Mouse (Mus musculus): ENCODE measurements around the gene Wnt7b. TPM values are rescaled to one million over a fixed set of nuclear protein-coding genes. Genes with fewer than 3 reads are reported as not detected.

Wnt7b gene
- polyA plus RNA-seq, 1 experiment from 2014 or later, result 85.1 TPM

DNA sequence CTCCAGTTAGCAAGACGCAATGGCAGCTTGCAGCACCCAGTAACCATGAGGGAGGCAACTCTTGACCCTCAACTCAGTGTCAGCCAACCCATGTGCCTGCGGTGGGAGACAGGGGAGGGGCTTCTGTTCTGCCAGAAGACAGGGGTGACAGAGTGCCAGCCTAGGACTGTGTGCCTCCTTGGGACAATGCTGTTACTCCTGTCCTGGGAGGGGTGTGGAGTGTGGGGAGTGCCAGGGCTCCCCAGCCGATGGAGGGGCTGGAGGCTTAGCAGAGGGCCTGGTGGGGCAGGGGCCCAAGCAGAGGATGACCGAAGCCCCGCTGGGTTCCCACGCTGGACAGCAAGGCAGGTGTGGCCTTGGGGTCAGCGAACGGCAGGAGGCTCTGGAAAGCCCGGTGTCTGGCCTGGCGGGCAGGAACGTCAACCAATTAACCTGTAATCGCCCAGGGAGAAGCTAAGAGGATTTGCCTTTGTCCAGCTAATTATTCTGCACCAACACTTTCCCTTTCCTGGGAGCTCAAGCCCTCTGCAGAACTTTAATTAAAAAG, 57.8 kb downstream of the Wnt7b start:
- Histone ChIP-seq H3K27me3 (ENCODE audit: control insufficient read depth, insufficient read depth, low read length) (no peaks in the 10 kb centered on the region), H3K4me1 (ENCODE audit: control insufficient read depth, insufficient read depth, low read length) (peaks cover 11% of the 10 kb centered on the region; the same call in 1 of the 2 replicates), H3K36me3 (ENCODE audit: control insufficient read depth, insufficient read depth, low read length) (no peaks in the 10 kb centered on the region), H3K27ac (ENCODE audit: low read depth, low read length) (no peak overlapping the region), H3K4me2 (ENCODE audit: low read depth) (no peak overlapping the region), H3K9me3 (ENCODE audit: control insufficient read depth, low read length) (no peaks in the 10 kb centered on the region), H3K4me3 (ENCODE audit: low read depth, low read length) (no peak overlapping the region), H3K9ac (ENCODE audit: low read length) (no peak overlapping the region)
- WGBS, result 18% methylated on average over 12 of the region's 12 CpGs
- DNase-seq (ENCODE audit: low spot score) (no peak), ATAC-seq (ENCODE audit: insufficient read depth, low FRiP score, low TSS enrichment) (peak; percentile 38; the same call in 1 of the 2 replicates)

DNA sequence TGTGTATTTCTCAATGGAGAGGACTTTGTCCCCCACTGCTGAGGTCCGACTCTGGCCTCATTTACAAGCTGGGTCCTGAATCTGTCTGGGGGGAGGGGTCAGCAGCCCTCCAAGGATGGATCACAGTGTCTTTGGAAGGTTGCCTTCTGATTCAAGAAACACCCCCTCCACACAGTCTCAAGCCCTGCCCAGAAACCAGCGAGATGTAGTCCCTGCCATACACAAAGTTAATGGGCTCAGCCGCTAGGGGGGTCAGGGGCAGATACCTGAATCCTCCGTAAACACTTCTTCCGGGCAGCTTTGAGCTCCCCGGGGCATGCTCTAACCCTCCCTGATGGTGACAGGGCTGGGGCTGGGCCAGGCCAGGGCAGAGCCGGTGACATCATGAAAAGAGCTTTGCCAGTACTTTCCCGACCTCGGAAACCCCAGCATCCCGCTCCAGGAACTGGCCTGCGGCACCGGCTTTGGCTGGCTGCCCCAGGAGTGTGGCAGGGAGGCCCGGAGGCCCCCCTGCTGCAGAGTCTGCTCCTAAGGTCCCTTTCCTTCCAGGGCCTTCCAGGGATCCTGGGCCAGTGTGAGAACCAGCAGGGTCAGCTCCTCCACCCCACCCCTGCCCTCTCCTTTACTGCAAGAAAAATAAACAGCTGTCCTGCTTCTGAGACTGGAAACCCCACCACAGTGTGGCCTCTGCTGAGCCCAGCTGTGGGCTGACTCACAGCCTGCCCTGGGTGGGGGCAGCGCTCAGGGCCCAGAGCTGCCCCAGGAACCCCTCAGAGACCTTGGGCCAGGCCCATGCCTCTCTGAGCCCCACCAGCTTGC, 58.9 kb downstream of the Wnt7b start:
- Histone ChIP-seq H3K9ac (ENCODE audit: low read length) (no peak overlapping the region), H3K27ac (ENCODE audit: low read depth, low read length) (no peak overlapping the region), H3K4me3 (ENCODE audit: low read depth, low read length) (no peak overlapping the region), H3K4me1 (ENCODE audit: control insufficient read depth, insufficient read depth, low read length) (peaks cover 11% of the 10 kb centered on the region; the same call in 1 of the 2 replicates), H3K36me3 (ENCODE audit: control insufficient read depth, insufficient read depth, low read length) (no peaks in the 10 kb centered on the region), H3K4me2 (ENCODE audit: low read depth) (no peak overlapping the region), H3K9me3 (ENCODE audit: control insufficient read depth, low read length) (no peaks in the 10 kb centered on the region), H3K27me3 (ENCODE audit: control insufficient read depth, insufficient read depth, low read length) (no peaks in the 10 kb centered on the region)
- 19% methylated on average over 14 of the region's 14 CpGs for WGBS
- DNase-seq (ENCODE audit: low spot score), result no peak
- ATAC-seq (ENCODE audit: insufficient read depth, low FRiP score, low TSS enrichment), result no peak

DNA sequence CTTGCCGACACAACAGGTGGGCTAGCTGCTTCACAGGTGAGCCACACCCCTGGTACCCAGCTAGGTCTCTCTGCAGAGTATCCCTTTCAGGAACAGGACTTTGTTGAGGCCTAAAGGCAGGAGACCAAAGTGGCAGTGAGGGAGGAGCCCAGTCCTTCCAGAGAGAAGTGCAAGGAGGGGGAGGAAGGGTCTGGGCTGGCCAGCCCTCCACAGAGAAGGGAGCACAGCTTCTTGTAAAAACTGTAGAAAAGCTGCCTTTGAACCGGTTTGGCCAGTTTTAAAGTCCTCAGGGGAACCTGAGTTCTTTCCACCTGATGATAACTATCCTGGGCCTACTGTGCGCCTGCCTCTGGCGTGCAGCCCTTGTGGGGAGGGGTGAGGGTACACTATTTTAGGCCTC, 62.8 kb downstream of the Wnt7b start:
- H3K4me1 ChIP-seq (ENCODE audit: control insufficient read depth, insufficient read depth, low read length), result peaks cover 7% of the 10 kb centered on the region; the same call in 1 of the 2 replicates
- no peaks in the 10 kb centered on the region for H3K27me3 ChIP-seq (ENCODE audit: control insufficient read depth, insufficient read depth, low read length)
- H3K4me2 ChIP-seq (ENCODE audit: low read depth), result no peak overlapping the region
- ATAC-seq (ENCODE audit: insufficient read depth, low FRiP score, low TSS enrichment) (no peak), DNase-seq (ENCODE audit: low spot score) (no peak)
- H3K9ac ChIP-seq (ENCODE audit: low read length), result no peak overlapping the region
- WGBS, result 63% methylated on average over 4 of the region's 4 CpGs
- no peak overlapping the region for H3K27ac ChIP-seq (ENCODE audit: low read depth, low read length)
- H3K4me3 ChIP-seq (ENCODE audit: low read depth, low read length), result no peak overlapping the region
- H3K36me3 ChIP-seq (ENCODE audit: control insufficient read depth, insufficient read depth, low read length), result no peaks in the 10 kb centered on the region
- H3K9me3 ChIP-seq (ENCODE audit: control insufficient read depth, low read length), result no peaks in the 10 kb centered on the region

DNA sequence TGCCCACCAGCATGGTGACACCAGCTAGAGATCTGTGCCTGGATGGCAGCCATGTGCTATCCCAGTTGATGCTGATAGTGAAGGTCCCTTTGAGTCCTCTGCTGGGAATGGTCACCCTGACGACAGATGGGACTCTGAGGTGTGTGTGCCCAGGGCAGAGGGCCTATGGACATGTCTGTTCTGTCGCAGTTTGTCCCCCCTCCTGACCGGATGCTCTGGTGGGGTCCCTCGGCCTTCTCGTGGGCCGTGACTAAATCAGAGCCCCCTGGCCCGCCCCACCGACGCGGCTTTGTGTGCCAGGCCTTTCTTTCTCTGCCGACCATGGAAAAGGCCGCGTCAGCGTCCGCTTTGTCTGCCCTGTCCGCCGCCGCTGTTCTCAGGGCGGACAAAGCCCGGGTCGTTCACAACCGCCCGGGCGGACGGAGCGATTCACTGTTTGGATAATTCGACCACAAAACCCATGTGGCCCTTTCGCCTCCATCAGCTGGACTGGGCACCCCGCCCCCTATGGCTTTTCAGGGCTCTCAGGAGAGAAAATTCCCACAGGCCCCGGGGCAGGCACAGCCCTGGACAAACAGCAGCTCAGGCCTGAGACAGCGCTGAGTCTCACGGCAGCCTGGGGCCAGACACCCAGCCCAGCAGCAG, 74.8 kb downstream of the Wnt7b start:
- Histone ChIP-seq H3K27me3 (ENCODE audit: control insufficient read depth, insufficient read depth, low read length) (no peaks in the 10 kb centered on the region), H3K4me2 (ENCODE audit: low read depth) (no peak overlapping the region), H3K27ac (ENCODE audit: low read depth, low read length) (peak overlapping the region; percentile 86), H3K9ac (ENCODE audit: low read length) (peak overlapping the region; percentile 59), H3K4me3 (ENCODE audit: low read depth, low read length) (no peak overlapping the region), H3K9me3 (ENCODE audit: control insufficient read depth, low read length) (no peaks in the 10 kb centered on the region), H3K36me3 (ENCODE audit: control insufficient read depth, insufficient read depth, low read length) (no peaks in the 10 kb centered on the region), H3K4me1 (ENCODE audit: control insufficient read depth, insufficient read depth, low read length) (peaks cover 25% of the 10 kb centered on the region)
- DNase-seq (ENCODE audit: low spot score), result peak; percentile 82
- 35% methylated on average over 32 of the region's 32 CpGs for WGBS
- peak; percentile 77 for ATAC-seq (ENCODE audit: insufficient read depth, low FRiP score, low TSS enrichment)

DNA sequence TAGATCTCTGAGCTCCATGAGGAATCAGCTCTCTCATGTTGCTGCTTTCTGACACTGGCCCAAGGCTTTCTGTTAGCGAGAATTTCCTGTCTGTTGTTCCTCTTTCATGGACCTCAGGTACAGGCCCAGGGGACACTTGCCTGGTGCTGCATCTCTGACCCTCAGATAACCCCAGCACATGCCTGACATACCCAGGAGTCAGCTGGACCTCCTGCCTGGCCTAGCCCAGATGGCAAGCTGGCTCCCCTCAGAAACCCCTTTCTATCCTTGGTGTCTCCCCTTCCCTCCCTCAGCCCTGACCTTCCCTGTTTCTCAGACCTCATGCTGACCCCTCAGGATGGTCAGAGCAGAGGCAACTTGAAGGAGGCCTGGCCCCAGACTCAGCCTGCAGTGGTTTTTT, 75.6 kb downstream of the Wnt7b start:
- Histone ChIP-seq H3K4me2 (ENCODE audit: low read depth) (no peak overlapping the region), H3K4me1 (ENCODE audit: control insufficient read depth, insufficient read depth, low read length) (peaks cover 25% of the 10 kb centered on the region), H3K9me3 (ENCODE audit: control insufficient read depth, low read length) (no peaks in the 10 kb centered on the region), H3K27me3 (ENCODE audit: control insufficient read depth, insufficient read depth, low read length) (no peaks in the 10 kb centered on the region), H3K36me3 (ENCODE audit: control insufficient read depth, insufficient read depth, low read length) (no peaks in the 10 kb centered on the region), H3K27ac (ENCODE audit: low read depth, low read length) (peak overlapping the region; percentile 86), H3K4me3 (ENCODE audit: low read depth, low read length) (no peak overlapping the region), H3K9ac (ENCODE audit: low read length) (0 out of 2 replicates have a peak overlapping the region, but pooled peaks have one; percentile 24)
- DNase-seq (ENCODE audit: low spot score) (no peak), ATAC-seq (ENCODE audit: insufficient read depth, low FRiP score, low TSS enrichment) (no peak)
- 68% methylated on average over 1 of the region's 1 CpGs for WGBS

DNA sequence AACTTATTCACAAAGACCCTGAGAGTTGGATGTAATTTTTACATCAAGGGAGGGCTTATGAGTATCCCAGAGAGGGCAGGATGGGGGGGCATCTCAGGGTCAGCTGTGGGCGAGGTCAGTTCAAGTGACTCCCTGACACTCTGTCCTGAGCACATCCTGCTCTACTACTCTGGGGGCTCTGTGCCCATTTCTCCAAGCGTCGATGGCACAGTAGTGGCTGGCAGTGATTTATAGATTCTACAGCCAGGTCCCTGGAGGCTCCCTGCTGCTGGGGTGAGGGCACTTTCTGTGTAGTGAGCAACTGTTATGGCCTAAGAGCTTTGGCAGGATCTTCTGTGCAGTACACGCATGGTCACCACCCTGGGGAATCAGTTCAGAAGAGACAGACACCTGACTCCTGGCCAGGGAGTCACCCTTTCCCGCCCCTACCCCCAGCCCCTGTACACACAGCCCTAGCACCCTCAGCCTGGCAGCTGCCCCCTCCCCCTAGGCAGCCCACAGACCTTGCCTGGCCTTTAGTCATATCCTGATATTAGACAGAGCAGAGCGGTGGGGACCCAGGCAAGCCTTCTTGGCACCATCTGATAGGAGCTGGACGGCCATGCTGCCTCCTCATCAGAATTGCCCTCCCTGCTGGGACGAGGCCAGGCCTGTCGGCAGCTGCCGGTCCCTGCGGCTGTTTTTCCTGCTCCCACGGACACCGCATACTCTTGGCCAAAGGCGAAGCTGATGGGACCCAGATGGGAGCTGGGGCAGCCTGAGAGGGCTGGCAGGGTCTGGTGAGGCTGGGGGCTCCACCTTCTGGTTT, 77.0 kb downstream of the Wnt7b start:
- Histone ChIP-seq H3K36me3 (ENCODE audit: control insufficient read depth, insufficient read depth, low read length) (no peaks in the 10 kb centered on the region), H3K9me3 (ENCODE audit: control insufficient read depth, low read length) (no peaks in the 10 kb centered on the region), H3K4me3 (ENCODE audit: low read depth, low read length) (no peak overlapping the region), H3K27me3 (ENCODE audit: control insufficient read depth, insufficient read depth, low read length) (no peaks in the 10 kb centered on the region), H3K4me2 (ENCODE audit: low read depth) (no peak overlapping the region), H3K27ac (ENCODE audit: low read depth, low read length) (peak overlapping the region; percentile 23; the same call in 1 of the 2 replicates), H3K4me1 (ENCODE audit: control insufficient read depth, insufficient read depth, low read length) (peaks cover 27% of the 10 kb centered on the region), H3K9ac (ENCODE audit: low read length) (no peak overlapping the region; the same call in 1 of the 2 replicates)
- no peak for ATAC-seq (ENCODE audit: insufficient read depth, low FRiP score, low TSS enrichment)
- 44% methylated on average over 14 of the region's 14 CpGs for WGBS
- DNase-seq (ENCODE audit: low spot score), result no peak

DNA sequence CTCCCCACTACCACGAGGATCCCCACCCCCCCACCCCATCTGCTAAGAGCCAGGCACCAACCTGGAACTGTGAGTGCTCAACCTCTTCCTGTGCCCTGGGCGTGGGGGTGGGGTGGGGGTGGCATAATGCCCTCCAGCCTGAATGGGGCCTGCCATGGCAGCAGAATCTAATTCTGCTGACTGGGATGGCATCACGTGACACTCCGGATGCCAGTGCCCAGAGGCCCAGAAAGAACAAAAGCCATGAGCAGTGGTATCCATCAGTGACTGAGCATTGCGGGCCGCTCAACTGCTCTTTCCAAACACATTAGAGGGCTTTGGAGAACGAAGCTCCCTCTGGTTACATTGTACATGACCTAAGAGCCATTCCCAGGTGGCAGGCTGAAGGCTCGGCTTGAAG, 79.1 kb downstream of the Wnt7b start, which contains the start of gene 7530416G11Rik:
7530416G11Rik (minus strand) TSS at position 101 of the 400 bp plus-strand sequence.
- Histone ChIP-seq H3K9me3 (ENCODE audit: control insufficient read depth, low read length) (no peaks in the 10 kb centered on the region), H3K4me2 (ENCODE audit: low read depth) (no peak within 1 kb of the TSS), H3K9ac (ENCODE audit: low read length) (no peak within 1 kb of the TSS), H3K4me1 (ENCODE audit: control insufficient read depth, insufficient read depth, low read length) (peaks cover 31% of the 10 kb centered on the region), H3K27ac (ENCODE audit: low read depth, low read length) (no peak within 1 kb of the TSS), H3K36me3 (ENCODE audit: control insufficient read depth, insufficient read depth, low read length) (no peaks in the 10 kb centered on the region), H3K27me3 (ENCODE audit: control insufficient read depth, insufficient read depth, low read length) (no peaks in the 10 kb centered on the region), H3K4me3 (ENCODE audit: low read depth, low read length) (no peak within 1 kb of the TSS)
- DNase-seq (ENCODE audit: low spot score) (no peak), ATAC-seq (ENCODE audit: insufficient read depth, low FRiP score, low TSS enrichment) (no peak)
- WGBS, result 88% methylated on average over 8 of the region's 8 CpGs

DNA sequence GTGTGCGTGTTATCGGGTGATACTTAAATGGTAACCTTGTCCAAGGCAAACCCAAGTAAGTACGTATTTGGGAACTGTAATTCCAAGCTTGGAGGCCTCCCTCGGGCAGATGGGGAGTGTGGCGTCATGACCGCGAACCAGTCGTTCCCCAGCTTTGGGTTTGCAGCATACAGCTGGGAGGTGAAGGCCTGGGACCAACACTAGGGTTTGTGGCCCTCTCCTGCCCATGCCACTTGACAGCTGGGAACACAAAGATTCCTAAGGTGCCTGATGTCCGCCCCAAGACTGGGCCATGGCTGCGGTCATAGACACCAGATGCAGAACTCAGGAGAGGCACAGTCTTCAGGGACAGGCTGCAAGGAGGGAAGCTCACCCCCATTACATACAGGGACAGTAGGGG, 82.0 kb downstream of the Wnt7b start:
- H3K4me3 ChIP-seq (ENCODE audit: low read depth, low read length), result no peak overlapping the region
- H3K4me2 ChIP-seq (ENCODE audit: low read depth), result no peak overlapping the region
- DNase-seq (ENCODE audit: low spot score) (no peak), ATAC-seq (ENCODE audit: insufficient read depth, low FRiP score, low TSS enrichment) (no peak)
- H3K27me3 ChIP-seq (ENCODE audit: control insufficient read depth, insufficient read depth, low read length), result no peaks in the 10 kb centered on the region
- no peak overlapping the region; the same call in 1 of the 2 replicates for H3K9ac ChIP-seq (ENCODE audit: low read length)
- peaks cover 17% of the 10 kb centered on the region for H3K4me1 ChIP-seq (ENCODE audit: control insufficient read depth, insufficient read depth, low read length)
- WGBS, result 85% methylated on average over 10 of the region's 10 CpGs
- H3K27ac ChIP-seq (ENCODE audit: low read depth, low read length), result no peak overlapping the region
- no peaks in the 10 kb centered on the region for H3K9me3 ChIP-seq (ENCODE audit: control insufficient read depth, low read length)
- no peaks in the 10 kb centered on the region for H3K36me3 ChIP-seq (ENCODE audit: control insufficient read depth, insufficient read depth, low read length)

All from neural tube, embryonic 11.5 days (tissue).